Mouse (Mus musculus): ENCODE measurements around the gene Tnfaip8l3.
"Not testable (repeated sequence)": the region's sequence is repeated elsewhere in the genome, so short reads cannot be mapped to it uniquely, and the experiment has no call there.

The Tnfaip8l3 gene

GRCm38 (mm10) chr9:54068032-54068649 is at the start of gene Tnfaip8l3:
Gene Tnfaip8l3, minus strand, starts transcription at chr9:54068388.
- DNase-seq (ENCODE audit: low spot score): no peak

GRCm38 (mm10) chr9:54112726-54113125 is 44.5 kb upstream of the Tnfaip8l3 start:
- no peak for DNase-seq (ENCODE audit: low spot score)

- DNase-seq (ENCODE audit: low spot score): no peak
These were observed 30.4 kb upstream of the Tnfaip8l3 start for GRCm38 (mm10) chr9:54098636-54099035.

- no peak for DNase-seq (ENCODE audit: low spot score)
These were observed 28.9 kb upstream of the Tnfaip8l3 start for GRCm38 (mm10) chr9:54097091-54097490.

- no peak for DNase-seq (ENCODE audit: low spot score)
These were observed 16.1 kb upstream of the Tnfaip8l3 start for GRCm38 (mm10) chr9:54084245-54084644.

- DNase-seq (ENCODE audit: low spot score): no peak
These were observed 9.6 kb upstream of the Tnfaip8l3 start for GRCm38 (mm10) chr9:54077740-54078139.

- DNase-seq (ENCODE audit: low spot score): no peak
These were observed 6.7 kb upstream of the Tnfaip8l3 start for GRCm38 (mm10) chr9:54074901-54075300.

GRCm38 (mm10) chr9:54073688-54074087 is 5.5 kb upstream of the Tnfaip8l3 start:
- no peak for DNase-seq (ENCODE audit: low spot score)

- no peak for DNase-seq (ENCODE audit: low spot score)
These were observed 3.4 kb upstream of the Tnfaip8l3 start for GRCm38 (mm10) chr9:54071474-54072095.

GRCm38 (mm10) chr9:54069204-54069603 is 1.0 kb upstream of the Tnfaip8l3 start:
- DNase-seq (ENCODE audit: low spot score): no peak

GRCm38 (mm10) chr9:54068777-54069176 is 589 bp upstream of the Tnfaip8l3 start:
- DNase-seq (ENCODE audit: low spot score): peak; percentile 69

- no peak for DNase-seq (ENCODE audit: low spot score)
These were observed 551 bp downstream of the Tnfaip8l3 start for GRCm38 (mm10) chr9:54067642-54068031.

- no peak for DNase-seq (ENCODE audit: low spot score)
These were observed 3.4 kb downstream of the Tnfaip8l3 start for GRCm38 (mm10) chr9:54064836-54065235.

- no peak for DNase-seq (ENCODE audit: low spot score)
These were observed 4.5 kb downstream of the Tnfaip8l3 start for GRCm38 (mm10) chr9:54063655-54064054.

- DNase-seq (ENCODE audit: low spot score): no peak
These were observed 6.5 kb downstream of the Tnfaip8l3 start for GRCm38 (mm10) chr9:54061666-54062065.

- DNase-seq (ENCODE audit: low spot score): no peak
These were observed 16.7 kb downstream of the Tnfaip8l3 start for GRCm38 (mm10) chr9:54051298-54052068.

- DNase-seq (ENCODE audit: low spot score): no peak
These were observed 19.2 kb downstream of the Tnfaip8l3 start for GRCm38 (mm10) chr9:54048978-54049377.

- DNase-seq (ENCODE audit: low spot score): no peak
These were observed 25.1 kb downstream of the Tnfaip8l3 start for GRCm38 (mm10) chr9:54043067-54043466.

GRCm38 (mm10) chr9:54037717-54038116 is 30.5 kb downstream of the Tnfaip8l3 start:
- no peak for DNase-seq (ENCODE audit: low spot score)

GRCm38 (mm10) chr9:54034691-54035090 is 33.5 kb downstream of the Tnfaip8l3 start:
- DNase-seq (ENCODE audit: low spot score): no peak

- no peak for DNase-seq (ENCODE audit: low spot score)
These were observed 45.4 kb downstream of the Tnfaip8l3 start for GRCm38 (mm10) chr9:54022795-54023194.

GRCm38 (mm10) chr9:53994528-53994927 is 73.7 kb downstream of the Tnfaip8l3 start:
- DNase-seq (ENCODE audit: low spot score): no peak

- DNase-seq (ENCODE audit: low spot score): not testable (repeated sequence)
These were observed 75.6 kb downstream of the Tnfaip8l3 start for GRCm38 (mm10) chr9:53992567-53992966.
